Mouse (Mus musculus): ENCODE measurements around the gene Gabbr1.

GRCm38 (mm10) chr17:37088399-37088798, 42.6 kb downstream of the Gabbr1 start, which contains the start of gene Olfr90:
- no peak for TF ChIP-seq USF2 (conservative IDR thresholded peaks at IDR 0.05; ENCODE audit: low read depth, low read length)
- no peak for TF ChIP-seq CTCF (conservative IDR thresholded peaks at IDR 0.05 in 1 of 2, IDR thresholded peaks at IDR 0.05 in 1 of 2; ENCODE audit: low read depth in 2 of 2, low read length in 2 of 2)
- no peak for TF ChIP-seq ETS1 (conservative IDR thresholded peaks at IDR 0.05; ENCODE audit: low read depth, low read length)
- no peak for TF ChIP-seq JUND (conservative IDR thresholded peaks at IDR 0.05; ENCODE audit: low read depth, low read length)
- TF ChIP-seq SMC3 (IDR thresholded peaks at IDR 0.05; ENCODE audit: low read depth, low read length) = no peak
- TF ChIP-seq ZKSCAN1 (IDR thresholded peaks at IDR 0.05; ENCODE audit: borderline replicate concordance, low read depth, low read length) = no peak
- no peak for TF ChIP-seq EP300 (IDR thresholded peaks at IDR 0.05; ENCODE audit: low read length)
- no peak for TF ChIP-seq GABPA (IDR thresholded peaks at IDR 0.05; ENCODE audit: insufficient replicate concordance, low read depth, low read length)
- no peak for TF ChIP-seq HCFC1 (IDR thresholded peaks at IDR 0.05; ENCODE audit: low read depth, low read length)
- no peak for TF ChIP-seq ZMIZ1 (IDR thresholded peaks at IDR 0.05; ENCODE audit: low read depth, low read length)
- TF ChIP-seq POLR2AphosphoS2 (IDR thresholded peaks at IDR 0.05; ENCODE audit: low read depth, low read length) = no peak
- TF ChIP-seq MXI1 (IDR thresholded peaks at IDR 0.05; ENCODE audit: low read depth, low read length) = no peak
- TF ChIP-seq NRF1 (IDR thresholded peaks at IDR 0.05; ENCODE audit: low read depth, low read length) = no peak
